Mouse (Mus musculus) kidney, postnatal 10 days (tissue): Measurements from ENCODE around the gene Igfbp6.

Source experiments
- DNase-seq: peaks from one replicate; pipeline ENCODE4 v3.0.0; 2021; ENCODE audit warnings: mixed read lengths

Igfbp6 gene

GRCm38 (mm10) chr15:102178279-102178678 is 34.1 kb downstream of the Igfbp6 start:
- DNase-seq, result peak; percentile 90

GRCm38 (mm10) chr15:102179106-102179505 is 34.9 kb downstream of the Igfbp6 start:
- no peak for DNase-seq

GRCm38 (mm10) chr15:102179924-102180323 is 35.8 kb downstream of the Igfbp6 start:
- no peak for DNase-seq

- DNase-seq, result peak; percentile 53
Observed at GRCm38 (mm10) chr15:102183076-102183475, 38.9 kb downstream of the Igfbp6 start.

GRCm38 (mm10) chr15:102186239-102186638 is 42.1 kb downstream of the Igfbp6 start:
- no peak for DNase-seq

GRCm38 (mm10) chr15:102188096-102188495 is 43.9 kb downstream of the Igfbp6 start:
- DNase-seq, result peak; percentile 75

- peak; percentile 59 for DNase-seq
Observed at GRCm38 (mm10) chr15:102188883-102189282, 44.7 kb downstream of the Igfbp6 start.

- DNase-seq, result no peak
Observed at GRCm38 (mm10) chr15:102191699-102192098, 47.5 kb downstream of the Igfbp6 start.

GRCm38 (mm10) chr15:102192271-102192812 is 48.2 kb downstream of the Igfbp6 start:
- no peak for DNase-seq

GRCm38 (mm10) chr15:102192820-102193386 is 48.7 kb downstream of the Igfbp6 start:
- no peak for DNase-seq

GRCm38 (mm10) chr15:102193652-102194051 is 49.5 kb downstream of the Igfbp6 start:
- no peak for DNase-seq

GRCm38 (mm10) chr15:102194439-102194838 is 50.3 kb downstream of the Igfbp6 start:
- no peak for DNase-seq

- no peak for DNase-seq
Observed at GRCm38 (mm10) chr15:102195373-102195772, 51.2 kb downstream of the Igfbp6 start.

- DNase-seq, result no peak
Observed at GRCm38 (mm10) chr15:102198841-102199240, 54.7 kb downstream of the Igfbp6 start.
